ENCODE assay signal across 27 mouse cellular contexts in the genomic region with DNA sequence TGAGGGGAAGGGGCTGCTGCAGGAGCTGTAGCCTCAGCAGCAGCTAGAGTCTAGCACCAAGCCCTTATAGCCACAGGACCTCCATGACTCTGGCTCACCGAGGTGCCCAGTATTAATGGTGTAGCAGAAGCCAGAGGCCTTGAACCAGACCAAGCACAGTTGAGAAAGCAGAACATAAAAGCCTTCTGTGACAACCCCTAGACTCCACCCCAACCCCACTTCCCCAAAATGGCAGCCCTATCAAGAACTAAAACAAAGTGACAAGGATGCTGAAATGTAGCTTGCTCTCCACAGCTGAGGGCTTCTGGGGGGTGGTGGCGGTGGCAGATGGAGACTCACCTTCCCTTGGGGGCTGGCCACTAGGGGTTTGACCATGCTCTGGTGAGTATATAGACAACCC. TPM values are rescaled to one million over a fixed set of nuclear protein-coding genes. Genes with fewer than 3 reads are reported as not detected.
"Had no signal": no experiment of that assay in that cellular context is flagged by ENCODE, and none has a peak within 500 bp of the region (broad histone marks: within the 10 kb centered on the region; RNA-seq: fewer than 3 reads in every experiment).

No protein-coding gene starts in this region.

- H3K4me2 ChIP-seq: limb, embryonic 12.5 days; limb, embryonic 15.5 days; liver, embryonic 11.5 days; lung, embryonic 14.5 days; midbrain, embryonic 11.5 days; neural tube, embryonic 13.5 days had no signal

- DNase-seq: kidney, adult 8-10 months; kidney, postnatal 25 days; left cerebral cortex, postnatal 4 days; liver, postnatal 0 days; lung, embryonic 14.5 days; midbrain, embryonic 14.5 days; right cerebral cortex, postnatal 4 days; thymus, postnatal 25 days had no signal

- H3K27me3 ChIP-seq: limb, embryonic 12.5 days; limb, embryonic 15.5 days; neural tube, embryonic 13.5 days had no signal

- H3K4me3 ChIP-seq: limb, embryonic 12.5 days; limb, embryonic 15.5 days; myocyte; neural tube, embryonic 13.5 days had no signal

- H3K9me3 ChIP-seq: limb, embryonic 15.5 days had no signal

- H3K27ac ChIP-seq: kidney, postnatal 0 days; limb, embryonic 12.5 days; limb, embryonic 15.5 days; liver, embryonic 14.5 days; macrophage; neural tube, embryonic 13.5 days had no signal

- ATAC-seq: intestine, postnatal 0 days; liver, postnatal 0 days; lung, postnatal 0 days had no signal

- H3K36me3 ChIP-seq: limb, embryonic 12.5 days; limb, embryonic 15.5 days; neural tube, embryonic 13.5 days had no signal

- H3K4me1 ChIP-seq: limb, embryonic 12.5 days; limb, embryonic 15.5 days; neural tube, embryonic 13.5 days had no signal

- H3K9ac ChIP-seq: limb, embryonic 12.5 days; limb, embryonic 15.5 days; liver, embryonic 14.5 days; liver, postnatal 0 days; lung, embryonic 14.5 days; neural tube, embryonic 13.5 days had no signal

RNA-seq across cellular contexts. Expression of gene Ccr8, which starts 9.3 kb away (rescaled TPM):
- total RNA-seq: layer of hippocampus, adult 18-20 months; layer of hippocampus, postnatal 14 days; left cerebral cortex, adult 8-10 months; left cerebral cortex, postnatal 14 days; left cerebral cortex, postnatal 4 days; megakaryocyte-erythroid progenitor cell, adult 5-6 weeks had no signal
- polyA plus RNA-seq: kidney, postnatal 0 days; limb, embryonic 12.5 days; liver, embryonic 11.5 days; liver, embryonic 14.5 days; liver, postnatal 0 days; macrophage; midbrain, embryonic 11.5 days; midbrain, embryonic 14.5 days; myocyte; neural tube, embryonic 13.5 days had no signal

RNA-seq across cellular contexts. Expression of gene Cx3cr1, which starts 31.5 kb away (rescaled TPM):
- polyA plus RNA-seq: myocyte had no signal

RNA-seq across cellular contexts. Expression of gene Mobp, which starts 48.3 kb away (rescaled TPM):
- total RNA-seq: megakaryocyte-erythroid progenitor cell, adult 5-6 weeks had no signal
- polyA plus RNA-seq: intestine, embryonic 14.5 days; limb, embryonic 12.5 days; liver, embryonic 11.5 days; liver, postnatal 0 days; lung, embryonic 14.5 days; lung, postnatal 0 days; macrophage; midbrain, embryonic 14.5 days; myocyte; stomach, embryonic 14.5 days; thymus, postnatal 0 days had no signal
